Mouse (Mus musculus) cortical plate, adult 2 months (tissue): ENCODE measurements at regions not wholly inside any gene's neighbourhood (a gene's known extent, or its start where the extent isn't known, plus 50 kb on each side); places are given as distances from the start of the nearest gene placed in this dataset.

Experiments used
- CTCF ChIP-seq: fragments of 200-500 bp; IDR thresholded peaks from 2 replicates; pipeline ENCODE4 v1.5.1; 2011; ENCODE audit warnings: mild to moderate bottlenecking, control low read depth, low read length; ENCODE audit not compliant: insufficient read depth; ENCODE audit errors: extremely low read depth
- POLR2A ChIP-seq: fragments of 200-500 bp; IDR thresholded peaks from 2 replicates; pipeline ENCODE4 v1.6.1; 2011; ENCODE audit warnings: mild to moderate bottlenecking, low read length, control low read depth; ENCODE audit not compliant: insufficient read depth; ENCODE audit errors: extremely low read depth

DNA sequence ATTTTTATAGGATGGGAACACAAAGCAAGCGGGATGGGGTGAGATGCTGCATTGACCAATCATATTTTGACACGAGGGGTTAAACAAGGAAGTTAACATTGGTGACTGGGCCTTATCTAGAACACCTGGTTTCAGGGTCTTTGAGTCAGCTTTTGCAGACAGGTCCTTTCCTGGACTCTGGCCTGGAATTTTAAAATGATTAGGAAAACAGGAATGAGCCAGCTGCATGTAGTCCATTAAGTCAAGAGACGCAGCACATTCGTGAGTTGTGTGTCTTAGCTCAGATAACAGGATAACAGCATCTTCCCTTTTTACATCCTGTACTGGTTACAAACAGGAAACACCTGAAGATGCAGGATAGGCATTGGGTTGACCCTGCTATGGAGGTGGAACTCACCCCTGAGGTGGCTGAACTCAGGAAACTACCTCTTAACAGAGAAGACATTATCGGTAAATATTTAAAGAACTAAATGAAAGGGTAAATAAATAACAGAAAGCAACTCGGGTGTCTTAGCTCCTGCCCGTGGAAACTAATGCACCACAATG is 59.1 kb upstream of the Rfpl4b start:
- TF ChIP-seq CTCF (no peak), POLR2A (no peak)
